In the genomic region with DNA sequence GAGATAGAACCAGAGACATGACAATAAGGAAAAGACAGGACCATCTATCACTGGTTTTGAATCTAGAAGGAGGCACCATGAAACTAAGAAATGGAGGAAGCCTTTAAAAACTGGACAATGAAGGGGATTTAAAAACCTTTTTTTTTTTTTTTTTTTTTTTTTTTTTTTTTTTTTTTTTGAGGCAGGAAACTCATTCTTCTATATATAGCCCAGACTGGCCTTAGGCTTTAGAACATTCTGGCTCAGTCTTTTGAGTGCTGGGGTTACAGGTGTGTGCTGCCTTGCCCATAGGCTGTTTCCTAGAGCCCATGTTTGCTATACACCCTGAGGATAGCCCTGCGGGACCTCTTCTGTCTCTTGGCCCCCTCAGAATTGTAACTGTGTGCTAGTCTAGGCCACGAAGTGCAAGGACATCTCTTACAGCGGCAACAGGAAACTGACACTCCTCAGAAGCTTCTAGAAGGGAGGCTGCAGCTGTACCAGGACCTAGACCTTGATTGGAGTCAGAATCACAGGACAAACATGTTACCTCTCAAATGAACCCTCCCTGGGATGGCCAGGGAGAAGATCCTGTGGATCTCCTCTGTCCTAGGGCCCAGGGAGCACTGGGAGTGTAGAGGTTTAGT, we compare ENCODE assay signal across 18 mouse cellular contexts. TPM values are rescaled to one million over a fixed set of nuclear protein-coding genes. Genes with fewer than 3 reads are reported as not detected.
DNase-seq lines count a peak whose midpoint lies in the region; ATAC-seq and TF ChIP-seq lines count a peak whose summit lies in the region.
"Had no signal": no experiment of that assay in that cellular context is flagged by ENCODE, and none has a peak within 500 bp of the region (broad histone marks: within the 10 kb centered on the region; RNA-seq: fewer than 3 reads in every experiment).

No protein-coding gene starts in this region.

- no peak overlapping the region for H3K4me3 ChIP-seq in heart, adult 2 months
- H3K4me3 ChIP-seq in lung, postnatal 0 days (ENCODE audit: low read depth, low read length) = no peak overlapping the region
- no peak overlapping the region for H3K4me3 ChIP-seq in lung, adult 2 months (replicated peaks; ENCODE audit: extremely low read depth, low read depth, low read length)
- no peak overlapping the region for H3K4me3 ChIP-seq in bone marrow, adult 2 months (replicated peaks; ENCODE audit: control insufficient read depth, low read depth, low read length)
- H3K4me3 ChIP-seq: embryonic facial prominence, embryonic 13.5 days; forebrain, embryonic 12.5 days; hindbrain, embryonic 15.5 days; limb, embryonic 12.5 days had no signal

- peak overlapping the region; percentile 70 for H3K27ac ChIP-seq in heart, adult 2 months
- peak overlapping the region; percentile 49; the same call in 1 of the 2 replicates for H3K27ac ChIP-seq in lung, postnatal 0 days (ENCODE audit: low read length)
- H3K27ac ChIP-seq in bone marrow, adult 2 months (ENCODE audit: control insufficient read depth, insufficient read depth, low read depth, low read length, poor library complexity) = peak overlapping the region; percentile 57
- H3K27ac ChIP-seq: embryonic facial prominence, embryonic 13.5 days; forebrain, embryonic 12.5 days; hindbrain, embryonic 15.5 days; limb, embryonic 12.5 days had no signal

- no peak overlapping the region for H3K9ac ChIP-seq in heart, adult 2 months (ENCODE audit: low read depth, low read length)
- no peak overlapping the region for H3K9ac ChIP-seq in lung, postnatal 0 days (replicated peaks; ENCODE audit: low read depth)
- H3K9ac ChIP-seq: embryonic facial prominence, embryonic 13.5 days; forebrain, embryonic 12.5 days; hindbrain, embryonic 15.5 days; limb, embryonic 12.5 days had no signal

- no peaks in the 10 kb centered on the region for H3K9me3 ChIP-seq in lung, postnatal 0 days (ENCODE audit: low read length)
- H3K9me3 ChIP-seq: embryonic facial prominence, embryonic 13.5 days; forebrain, embryonic 12.5 days; hindbrain, embryonic 15.5 days had no signal

- TF ChIP-seq CTCF in heart, adult 2 months (IDR thresholded peaks at IDR 0.05) = no peak
- TF ChIP-seq CTCF in lung, postnatal 0 days (IDR thresholded peaks at IDR 0.05) = no peak
- TF ChIP-seq CTCF in lung, adult 2 months (IDR thresholded peaks at IDR 0.05; ENCODE audit: insufficient read depth, low read length) = no peak
- TF ChIP-seq CTCF in bone marrow, adult 2 months (IDR thresholded peaks at IDR 0.05; ENCODE audit: control insufficient read depth, insufficient read depth, low read length) = no peak

- no peaks in the 10 kb centered on the region for H3K79me2 ChIP-seq in heart, adult 2 months (replicated peaks; ENCODE audit: control insufficient read depth, insufficient read depth, low read length)

- TF ChIP-seq EP300 in heart, adult 2 months (IDR thresholded peaks at IDR 0.05; ENCODE audit: insufficient read depth, low read depth, low read length) = 0 out of 2 replicates have a peak, but pooled peaks have one; percentile 44
- TF ChIP-seq EP300 in lung, postnatal 0 days (IDR thresholded peaks at IDR 0.05) = no peak

- no peak for TF ChIP-seq POLR2A in heart, adult 2 months (IDR thresholded peaks at IDR 0.05; ENCODE audit: insufficient read depth, low read depth, low read length)
- no peak for TF ChIP-seq POLR2A in lung, adult 2 months (IDR thresholded peaks at IDR 0.05; ENCODE audit: borderline replicate concordance, extremely low read depth, low read depth, low read length)
- TF ChIP-seq POLR2A in bone marrow, adult 2 months (IDR thresholded peaks at IDR 0.05; ENCODE audit: borderline replicate concordance, control insufficient read depth, low read depth, low read length) = no peak

- no peak for DNase-seq in heart, adult 2 months
- DNase-seq in heart, postnatal 14 days = no peak
- no peak for DNase-seq in lung, postnatal 0 days (ENCODE audit: low spot score)
- no peak for DNase-seq in lung, adult 2 months
- DNase-seq in splenic B cell, adult 2 months (ENCODE audit: low read depth, low spot score) = peak; percentile 62
- no peak for DNase-seq in layer of hippocampus, adult 18-20 months (ENCODE audit: low spot score in 2 of 2)
- DNase-seq in left cerebral cortex, postnatal 4 days = no peak
- DNase-seq: B cell, adult 2 months; kidney, postnatal 25 days; layer of hippocampus, postnatal 36 days; midbrain, embryonic 14.5 days; retina, postnatal 1 day had no signal

- intact Hi-C loops in heart, adult 2 months (cut with DNase I) = no loop called here
- intact Hi-C loops in heart, postnatal 14 days (cut with DNase I) = loop anchor here (2.0 kb wide), 1 partner anchor 15 kb away; the partner anchor contains the start of gene Irf1
- intact Hi-C loops in left cerebral cortex, postnatal 4 days (cut with DNase I) = no loop called here

- H3K4me2 ChIP-seq in lung, postnatal 0 days (replicated peaks; ENCODE audit: low read depth, low read length) = no peak overlapping the region
- H3K4me2 ChIP-seq: embryonic facial prominence, embryonic 13.5 days; forebrain, embryonic 12.5 days; hindbrain, embryonic 15.5 days; limb, embryonic 12.5 days had no signal

- WGBS in heart, adult 2 months = 57% methylated on average over 3 of the region's 3 CpGs
- WGBS in lung, postnatal 0 days = 50% methylated on average over 3 of the region's 3 CpGs
- 51% methylated on average over 3 of the region's 3 CpGs for WGBS in lung, adult 2 months
- WGBS in bone marrow, adult 2 months = 33% methylated on average over 3 of the region's 3 CpGs

- H3K4me1 ChIP-seq in heart, adult 2 months (ENCODE audit: control insufficient read depth, insufficient read depth, low read length) = peaks cover 29% of the 10 kb centered on the region
- H3K4me1 ChIP-seq in lung, postnatal 0 days (ENCODE audit: insufficient read depth, low read depth, low read length) = peaks cover 9% of the 10 kb centered on the region
- H3K4me1 ChIP-seq in lung, adult 2 months (ENCODE audit: control insufficient read depth, insufficient read depth, low read length) = peaks cover 29% of the 10 kb centered on the region
- H3K4me1 ChIP-seq in bone marrow, adult 2 months (ENCODE audit: control insufficient read depth, insufficient read depth, low read length) = peaks cover 9% of the 10 kb centered on the region
- H3K4me1 ChIP-seq: embryonic facial prominence, embryonic 13.5 days; forebrain, embryonic 12.5 days; hindbrain, embryonic 15.5 days had no signal

- no peaks in the 10 kb centered on the region for H3K27me3 ChIP-seq in heart, adult 2 months (ENCODE audit: control insufficient read depth, insufficient read depth, low read length)
- no peaks in the 10 kb centered on the region for H3K27me3 ChIP-seq in lung, postnatal 0 days (replicated peaks; ENCODE audit: insufficient read depth, low read length)
- H3K27me3 ChIP-seq in splenic B cell, adult 2 months (ENCODE audit: control insufficient read depth, insufficient read depth, low read length, poor library complexity, severe bottlenecking) = no peaks in the 10 kb centered on the region
- H3K27me3 ChIP-seq: embryonic facial prominence, embryonic 13.5 days; forebrain, embryonic 12.5 days; hindbrain, embryonic 15.5 days; limb, embryonic 12.5 days had no signal

- H3K36me3 ChIP-seq in heart, adult 2 months (ENCODE audit: control insufficient read depth, insufficient read depth, low read length) = peaks cover 2% of the 10 kb centered on the region; the same call in 1 of the 2 replicates
- no peaks in the 10 kb centered on the region for H3K36me3 ChIP-seq in lung, postnatal 0 days (ENCODE audit: insufficient read depth, low read length)
- no peaks in the 10 kb centered on the region for H3K36me3 ChIP-seq in splenic B cell, adult 2 months (ENCODE audit: control insufficient read depth, insufficient read depth, low read length, poor library complexity, severe bottlenecking)
- H3K36me3 ChIP-seq: embryonic facial prominence, embryonic 13.5 days; forebrain, embryonic 12.5 days; hindbrain, embryonic 15.5 days; limb, embryonic 12.5 days had no signal

- no peak for ATAC-seq in lung, postnatal 0 days

RNA-seq across cellular contexts. Expression of gene Gm17334, which starts 12.4 kb away (rescaled TPM):
- total RNA-seq in heart, adult 2 months (2021) = under 1 TPM in 1 of 2 experiments, not detected in 1; 0.47 TPM
- polyA plus RNA-seq in heart, adult 2 months (2012; rRNA removed) = 1.4 and 1.8 TPM in 2 replicates
- not detected for total RNA-seq in heart, postnatal 14 days (2021)
- polyA plus RNA-seq in lung, postnatal 0 days (2015; fragmentation: Nextera tagmentation; extraction: Ambion mirVana) = 0.46 and 0.61 TPM in 2 replicates
- 4.6 and 4.7 TPM in 2 replicates for polyA plus RNA-seq in lung, adult 2 months (2012; rRNA removed)
- polyA plus RNA-seq in bone marrow, adult 2 months (2011; ENCODE audit: insufficient read depth, insufficient read length, low replicate concordance, missing spikeins) = not detected in 2 replicates
- total RNA-seq in layer of hippocampus, adult 18-20 months (2021) = 1 to 10 TPM in 1 of 2 experiments, under 1 TPM in 1; 0.99 to 1.9 TPM
- total RNA-seq in left cerebral cortex, postnatal 4 days (2021) = not detected
- polyA plus RNA-seq: embryonic facial prominence, embryonic 13.5 days; forebrain, embryonic 12.5 days; hindbrain, embryonic 15.5 days; neural tube, embryonic 14.5 days had no signal

RNA-seq across cellular contexts. Expression of gene Irf1, which starts 15.6 kb away (rescaled TPM):
- total RNA-seq in heart, adult 2 months (2021) = 10 to 100 TPM; 15.2 to 19.7 TPM
- 20.5 and 28.6 TPM in 2 replicates for polyA plus RNA-seq in heart, adult 2 months (2012; rRNA removed)
- 10 to 100 TPM; 18.4 to 19.5 TPM for total RNA-seq in heart, postnatal 14 days (2021)
- 52.5 and 64.9 TPM in 2 replicates for polyA plus RNA-seq in lung, postnatal 0 days (2015; fragmentation: Nextera tagmentation; extraction: Ambion mirVana)
- polyA plus RNA-seq in lung, adult 2 months (2012; rRNA removed) = 130 and 190 TPM in 2 replicates
- 23.0 and 35.5 TPM in 2 replicates for polyA plus RNA-seq in bone marrow, adult 2 months (2011; ENCODE audit: insufficient read depth, insufficient read length, low replicate concordance, missing spikeins)
- total RNA-seq in layer of hippocampus, adult 18-20 months (2021) = 10 to 100 TPM in 1 of 2 experiments, 1 to 10 TPM in 1; 9.4 to 11.6 TPM
- 1 to 10 TPM; 2.9 to 4.2 TPM for total RNA-seq in left cerebral cortex, postnatal 4 days (2021)
